Mouse (Mus musculus) CD4-positive, CD25-positive, alpha-beta regulatory T cell, adult 4 months (primary cell): ENCODE data around the gene S100a11. TPM values are rescaled to one million over a fixed set of nuclear protein-coding genes. Genes with fewer than 3 reads are reported as not detected.
A peak's percentile ranks its signal among the peaks of the same experiment; 100 is the strongest.

ENCODE experiments used
- ATAC-seq: one replicate; pipeline ENCODE4 v1.8.0; 2017
- polyA plus RNA-seq, 2 experiments: library from polyadenylated mRNA; unstranded; fragments of 100-300 nt; shearing (Covaris generic); gene quantifications; one replicate each; pipeline ENCODE4 v1.2.1; 2017

Gene S100a11
- polyA plus RNA-seq, 2 experiments from 2014 or later = 613 to 644 TPM

DNA sequence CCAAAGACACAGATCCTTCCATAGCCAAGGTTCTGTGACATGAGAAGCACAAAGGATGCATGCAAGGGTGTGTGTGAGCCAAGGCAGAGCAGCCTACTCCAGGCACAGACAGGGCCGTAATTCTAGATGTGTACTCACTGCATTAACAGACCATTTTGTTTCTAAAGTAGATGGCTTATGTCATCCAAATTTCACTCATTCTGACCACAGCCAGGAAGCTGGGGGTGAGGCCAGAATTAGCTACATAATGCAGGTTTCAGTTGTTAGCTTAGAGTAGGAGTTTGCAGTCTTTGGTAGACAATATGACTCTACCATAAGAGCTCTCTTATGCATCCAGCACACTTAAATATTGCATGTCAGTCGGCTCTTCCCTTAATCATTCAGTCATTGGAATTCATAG is 42.1 kb downstream of the S100a11 start:
- peak; percentile 77 for ATAC-seq

DNA sequence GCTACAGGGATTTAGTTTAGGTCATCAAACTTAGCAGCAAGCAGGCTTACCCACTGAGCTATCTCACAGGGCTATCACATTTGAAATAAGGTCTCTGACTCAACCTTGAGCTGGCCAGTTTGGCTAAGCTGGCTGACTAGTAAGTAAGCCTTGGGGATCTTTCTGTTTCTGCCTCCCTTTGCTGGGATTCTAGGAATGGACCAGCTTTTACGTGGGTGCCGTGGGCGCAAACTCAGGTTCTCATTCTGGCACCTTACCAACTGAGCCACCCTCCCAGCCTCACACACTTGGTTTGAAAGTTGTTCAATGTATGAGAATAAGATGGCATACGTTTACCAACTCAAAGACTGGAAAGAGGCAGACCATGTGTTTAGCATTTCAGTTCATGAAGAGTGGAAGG is 42.9 kb downstream of the S100a11 start:
- no peak for ATAC-seq

DNA sequence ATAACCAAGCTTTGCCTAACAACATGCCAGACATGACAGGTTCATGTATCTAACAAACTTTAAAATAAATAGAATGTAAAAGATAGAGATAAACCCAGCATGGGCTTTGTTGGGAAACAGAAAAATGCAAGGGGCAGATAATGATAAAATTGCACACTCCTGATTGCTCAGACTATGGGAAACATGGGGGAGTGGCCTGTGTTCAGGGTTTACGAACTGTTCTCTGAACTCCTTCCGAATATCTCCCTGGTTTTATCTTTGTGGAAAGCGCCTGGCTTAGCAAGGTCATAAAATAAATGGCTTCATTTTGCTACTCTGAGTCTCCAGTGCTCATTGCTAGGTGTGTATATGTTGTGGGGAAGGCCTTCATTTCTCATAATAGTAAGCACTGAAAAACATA is 46.6 kb downstream of the S100a11 start:
- no peak for ATAC-seq

DNA sequence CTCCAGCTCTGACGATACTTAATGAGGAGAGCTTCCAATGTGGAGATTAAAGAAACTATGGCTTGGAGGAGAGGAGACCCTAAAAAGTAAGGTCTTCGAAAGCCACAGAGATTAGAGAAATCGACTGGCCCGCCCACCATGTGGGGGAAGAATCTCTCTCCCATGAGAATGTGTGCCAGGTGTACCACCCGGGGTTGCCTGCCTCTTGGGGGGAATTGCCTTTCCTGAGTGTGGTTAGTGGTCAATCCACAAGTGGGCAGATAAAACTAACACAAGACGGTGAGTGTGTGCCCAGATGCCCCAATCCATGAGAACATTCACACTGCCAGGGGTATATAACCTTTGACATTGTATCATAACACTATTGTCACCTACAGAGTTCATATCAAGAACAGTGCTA is 47.4 kb downstream of the S100a11 start:
- ATAC-seq = no peak

DNA sequence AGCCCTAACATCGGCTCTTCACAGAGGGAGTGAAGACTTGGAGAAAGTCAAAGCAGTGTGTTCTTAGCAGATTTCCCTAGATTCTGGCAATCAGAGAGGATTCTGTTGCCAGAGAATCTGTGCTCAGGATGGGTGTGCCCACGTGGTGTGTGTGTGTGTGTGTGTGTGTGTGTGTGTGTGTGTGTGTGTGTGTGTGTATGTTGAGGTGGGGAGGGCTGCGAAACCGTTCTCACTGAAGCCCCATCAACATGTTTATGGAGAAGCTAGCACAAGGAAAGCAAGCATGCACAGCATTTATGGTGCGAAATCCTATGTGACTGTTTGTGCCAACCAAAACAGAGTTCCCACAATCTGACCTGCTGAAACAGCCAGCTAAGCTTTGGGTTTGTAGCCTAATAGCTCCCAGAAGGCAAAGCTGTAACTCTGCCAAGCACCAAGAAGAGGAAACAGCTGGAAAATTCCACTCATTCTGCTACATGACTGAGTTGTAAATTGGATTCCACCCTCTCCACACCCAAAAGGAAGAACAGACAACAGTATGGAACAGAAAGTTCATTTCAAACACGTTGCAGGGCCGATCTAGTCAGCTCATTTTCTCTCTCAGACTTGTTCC is 48.2 kb downstream of the S100a11 start:
- ATAC-seq = no peak

DNA sequence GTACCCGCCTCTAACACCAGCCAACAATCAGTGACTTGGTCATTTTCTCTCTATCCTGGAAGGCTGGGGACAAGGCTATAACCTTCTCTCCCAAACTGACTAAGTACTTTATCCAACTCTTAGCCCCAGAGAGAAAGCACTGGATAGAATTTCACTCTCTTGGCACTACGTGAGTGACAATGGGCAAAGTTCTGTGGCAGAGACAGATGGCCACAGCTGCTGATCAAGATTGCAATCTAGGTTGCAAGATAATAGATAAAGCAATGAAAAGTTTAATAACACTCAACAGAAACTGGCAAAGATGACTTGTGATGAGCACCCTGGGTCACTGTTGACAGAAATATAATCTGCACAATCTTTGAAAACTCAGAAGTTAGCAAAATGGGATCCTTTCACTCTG is 48.8 kb downstream of the S100a11 start:
- no peak for ATAC-seq

DNA sequence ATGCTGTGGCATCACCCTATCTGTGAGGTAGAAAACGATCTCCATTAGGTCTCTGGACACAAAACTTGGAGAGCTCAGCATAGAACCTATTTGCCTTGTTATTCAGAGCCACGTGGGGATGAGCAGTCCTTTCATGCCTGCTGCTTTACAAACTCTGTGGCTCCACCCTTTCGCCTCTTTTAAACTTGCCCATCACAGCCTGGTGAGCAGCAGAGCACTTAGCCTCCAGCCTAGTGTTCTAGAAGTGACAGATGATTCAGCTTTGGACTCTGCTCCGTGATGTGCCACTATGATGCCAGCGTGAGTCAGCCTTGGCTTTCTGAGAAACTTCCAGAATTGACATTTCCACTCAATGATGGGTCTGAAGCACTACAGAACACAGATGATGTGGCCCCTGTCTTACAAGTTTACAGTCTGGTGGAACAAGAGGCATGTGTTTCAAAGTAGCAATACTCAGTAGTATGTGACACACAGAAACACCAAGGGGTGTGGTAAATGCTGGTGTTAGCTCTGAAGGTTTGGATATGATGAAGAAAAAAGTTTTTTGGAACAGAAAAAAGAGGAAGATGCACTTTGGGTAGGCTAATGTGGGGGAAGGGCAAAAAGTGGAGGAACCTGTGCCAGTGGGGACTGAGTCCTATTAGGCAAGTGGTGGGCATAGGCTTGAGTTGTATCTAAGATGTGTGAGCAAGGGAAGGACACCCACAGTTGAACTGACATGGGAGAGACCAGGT is 51.9 kb downstream of the S100a11 start:
- no peak for ATAC-seq

Other genes with a start within 250 kb of the S100a11 start
- not detected for gene Flg, start 247.0 kb upstream of the S100a11 start, polyA plus RNA-seq
- gene Hrnr, start 200.7 kb upstream of the S100a11 start, polyA plus RNA-seq = not detected
- gene Rptn, start 126.8 kb upstream of the S100a11 start, polyA plus RNA-seq = not detected
- not detected for gene Tchh, start 78.2 kb upstream of the S100a11 start, polyA plus RNA-seq
- not detected for gene Tchhl1, start 51.7 kb upstream of the S100a11 start, polyA plus RNA-seq
- 100 to 1,000 TPM; 693 to 848 TPM for gene S100a10, start 34.6 kb downstream of the S100a11 start, polyA plus RNA-seq
- not detected for gene Tdpoz2, start 132.2 kb downstream of the S100a11 start, polyA plus RNA-seq
- gene Tdpoz1, start 155.8 kb downstream of the S100a11 start, polyA plus RNA-seq = not detected
- not detected for gene Gm37596, start 172.6 kb downstream of the S100a11 start, polyA plus RNA-seq